Mouse (Mus musculus): ENCODE results near the gene Repin1.

DNA sequence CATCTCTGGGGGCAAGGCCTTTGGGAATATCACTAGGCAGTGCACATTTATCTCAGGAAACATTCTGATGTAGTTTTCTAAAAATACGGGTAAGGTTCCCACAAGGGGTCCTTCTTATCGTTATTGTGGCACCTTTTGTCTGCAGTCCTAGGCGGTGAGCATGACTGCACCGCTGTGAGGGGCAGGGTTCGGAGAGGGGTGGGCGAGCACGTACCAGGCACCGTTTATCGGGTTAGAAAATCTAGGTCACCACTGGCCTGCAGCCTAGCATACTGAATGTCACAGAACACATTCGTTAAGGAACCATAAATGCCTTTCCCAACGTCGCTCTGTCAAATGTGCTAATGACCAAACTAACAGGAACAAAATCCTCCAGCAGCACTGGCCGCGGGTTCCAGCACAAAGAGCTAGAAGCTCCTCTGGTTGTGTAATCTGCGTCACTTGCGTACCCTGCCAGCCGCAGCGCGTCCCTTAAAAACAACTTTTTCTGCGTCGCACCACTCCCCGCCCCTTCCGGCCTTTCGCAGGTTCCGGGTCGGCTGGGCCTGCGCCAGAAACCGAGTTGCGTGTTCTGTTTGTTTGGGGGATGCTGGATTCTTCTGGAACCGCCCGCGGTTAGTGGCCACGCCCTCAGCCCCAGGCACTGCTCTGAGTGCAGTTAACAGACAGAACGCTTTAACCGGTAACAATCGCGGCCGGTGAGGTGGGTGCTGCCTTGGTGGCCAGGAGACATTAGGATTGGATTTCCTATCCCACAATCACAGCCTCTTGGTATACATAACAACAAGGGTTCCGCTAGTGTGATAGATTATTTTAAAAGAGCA, 39.2 kb upstream of the Repin1 start, which contains the start of gene Lrrc61:
- no peak for TF ChIP-seq CTCF (IDR thresholded peaks at IDR 0.05; ENCODE audit: control insufficient read depth, insufficient read depth, insufficient read length)
- TF ChIP-seq MYOG (IDR thresholded peaks at IDR 0.05; ENCODE audit: control insufficient read depth, extremely low read depth, insufficient read length): no peak
- TF ChIP-seq USF1 (IDR thresholded peaks at IDR 0.05; ENCODE audit: low read depth): no peak
- TF ChIP-seq MAX (IDR thresholded peaks at IDR 0.05): no peak
- TF ChIP-seq CEBPB (IDR thresholded peaks at IDR 0.05; ENCODE audit: low read depth): peak; percentile 56
- no peak for TF ChIP-seq FOSL1 (IDR thresholded peaks at IDR 0.05; ENCODE audit: insufficient read depth, low read length, poor library complexity, severe bottlenecking)

All from C2C12 (cell line).